Mouse (Mus musculus): ENCODE results near the gene Lrrc1.

- no peak for TF ChIP-seq CTCF (IDR thresholded peaks at IDR 0.05)
- TF ChIP-seq POLR2A (IDR thresholded peaks at IDR 0.05; ENCODE audit: insufficient read depth, low read depth, low read length), result no peak
- TF ChIP-seq EP300 (IDR thresholded peaks at IDR 0.05; ENCODE audit: insufficient read depth, low read depth, low read length), result no peak
These were observed 112.6 kb downstream of the Lrrc1 start for GRCm38 (mm10) chr9:77432030-77432429.

All from heart, adult 2 months (tissue).